Mouse (Mus musculus): ENCODE measurements around the gene Inpp4b. TPM values are rescaled to one million over a fixed set of nuclear protein-coding genes. Genes with fewer than 3 reads are reported as not detected.

The Inpp4b gene
- polyA plus RNA-seq, 1 experiment from 2014 or later, result 6.6 TPM

- H3K4me2 ChIP-seq, result no peak overlapping the region
- H3K9me3 ChIP-seq, result no peaks in the 10 kb centered on the region
- no peaks in the 10 kb centered on the region for H3K27me3 ChIP-seq
- H3K27ac ChIP-seq, result no peak overlapping the region
- no peak for ATAC-seq (ENCODE audit: low FRiP score)
- no peak overlapping the region for H3K4me3 ChIP-seq
- H3K9ac ChIP-seq, result no peak overlapping the region
- H3K36me3 ChIP-seq, result no peaks in the 10 kb centered on the region
- H3K4me1 ChIP-seq (replicated peaks), result no peaks in the 10 kb centered on the region
- 79% methylated on average over 10 of the region's 10 CpGs for WGBS
These were observed 502.0 kb downstream of the Inpp4b start for GRCm38 (mm10) chr8:81844104-81844982.

GRCm38 (mm10) chr8:81847929-81848328 is 505.6 kb downstream of the Inpp4b start:
- 97% methylated on average over 2 of the region's 2 CpGs for WGBS

GRCm38 (mm10) chr8:81849976-81850375 is 507.6 kb downstream of the Inpp4b start:
- H3K9me3 ChIP-seq, result no peaks in the 10 kb centered on the region
- H3K4me3 ChIP-seq, result no peak overlapping the region
- ATAC-seq (ENCODE audit: low FRiP score), result no peak
- H3K9ac ChIP-seq, result no peak overlapping the region
- no peak overlapping the region for H3K4me2 ChIP-seq
- H3K27ac ChIP-seq, result no peak overlapping the region
- H3K36me3 ChIP-seq, result no peaks in the 10 kb centered on the region
- no peaks in the 10 kb centered on the region for H3K4me1 ChIP-seq (replicated peaks)
- 76% methylated on average over 1 of the region's 1 CpGs for WGBS
- H3K27me3 ChIP-seq, result no peaks in the 10 kb centered on the region

More at GRCm38 (mm10) chr8:81847929-81848328, 505.6 kb downstream of the Inpp4b start:
- Histone ChIP-seq H3K4me2 (no peak overlapping the region), H3K27me3 (no peaks in the 10 kb centered on the region), H3K4me3 (no peak overlapping the region), H3K4me1 (replicated peaks) (no peaks in the 10 kb centered on the region), H3K9ac (no peak overlapping the region), H3K27ac (no peak overlapping the region), H3K9me3 (no peaks in the 10 kb centered on the region), H3K36me3 (no peaks in the 10 kb centered on the region)
- no peak for ATAC-seq (ENCODE audit: low FRiP score)

- ATAC-seq (ENCODE audit: low FRiP score), result no peak
These were observed 510.8 kb downstream of the Inpp4b start for GRCm38 (mm10) chr8:81853184-81853583.

GRCm38 (mm10) chr8:81854543-81854942 is 512.2 kb downstream of the Inpp4b start:
- H3K4me2 ChIP-seq, result no peak overlapping the region
- no peaks in the 10 kb centered on the region for H3K9me3 ChIP-seq
- ATAC-seq (ENCODE audit: low FRiP score), result no peak
- H3K4me1 ChIP-seq (replicated peaks), result no peaks in the 10 kb centered on the region
- H3K36me3 ChIP-seq, result no peaks in the 10 kb centered on the region
- H3K4me3 ChIP-seq, result no peak overlapping the region
- no peak overlapping the region for H3K27ac ChIP-seq
- H3K27me3 ChIP-seq, result no peaks in the 10 kb centered on the region
- no peak overlapping the region for H3K9ac ChIP-seq
- WGBS, result 83% methylated on average over 8 of the region's 8 CpGs

More at GRCm38 (mm10) chr8:81853184-81853583, 510.8 kb downstream of the Inpp4b start:
- Histone ChIP-seq H3K4me3 (no peak overlapping the region), H3K27me3 (no peaks in the 10 kb centered on the region), H3K27ac (no peak overlapping the region), H3K9me3 (no peaks in the 10 kb centered on the region), H3K36me3 (no peaks in the 10 kb centered on the region), H3K4me2 (no peak overlapping the region), H3K4me1 (replicated peaks) (no peaks in the 10 kb centered on the region), H3K9ac (no peak overlapping the region)
- WGBS, result 86% methylated on average over 4 of the region's 4 CpGs

- Histone ChIP-seq H3K9me3 (no peaks in the 10 kb centered on the region), H3K36me3 (no peaks in the 10 kb centered on the region), H3K9ac (no peak overlapping the region), H3K27ac (no peak overlapping the region), H3K27me3 (no peaks in the 10 kb centered on the region), H3K4me2 (no peak overlapping the region), H3K4me1 (replicated peaks) (no peaks in the 10 kb centered on the region), H3K4me3 (no peak overlapping the region)
- no peak for ATAC-seq (ENCODE audit: low FRiP score)
- WGBS, result 95% methylated on average over 1 of the region's 1 CpGs
These were observed 512.7 kb downstream of the Inpp4b start for GRCm38 (mm10) chr8:81855009-81855408.

GRCm38 (mm10) chr8:81856120-81856519 is 513.8 kb downstream of the Inpp4b start:
- H3K4me3 ChIP-seq, result no peak overlapping the region
- no peak for ATAC-seq (ENCODE audit: low FRiP score)
- WGBS, result 78% methylated on average over 4 of the region's 4 CpGs
- no peaks in the 10 kb centered on the region for H3K27me3 ChIP-seq
- H3K9ac ChIP-seq, result no peak overlapping the region
- H3K4me1 ChIP-seq (replicated peaks), result no peaks in the 10 kb centered on the region
- no peak overlapping the region for H3K27ac ChIP-seq
- H3K4me2 ChIP-seq, result no peak overlapping the region
- no peaks in the 10 kb centered on the region for H3K36me3 ChIP-seq
- H3K9me3 ChIP-seq, result no peaks in the 10 kb centered on the region

- Histone ChIP-seq H3K36me3 (no peaks in the 10 kb centered on the region), H3K4me3 (no peak overlapping the region), H3K9me3 (no peaks in the 10 kb centered on the region), H3K27me3 (no peaks in the 10 kb centered on the region), H3K27ac (no peak overlapping the region), H3K4me2 (no peak overlapping the region), H3K4me1 (replicated peaks) (no peaks in the 10 kb centered on the region), H3K9ac (no peak overlapping the region)
- ATAC-seq (ENCODE audit: low FRiP score), result no peak
- WGBS, result 73% methylated on average over 6 of the region's 6 CpGs
These were observed 514.3 kb downstream of the Inpp4b start for GRCm38 (mm10) chr8:81856608-81857007.

- no peak for ATAC-seq (ENCODE audit: low FRiP score)
- 96% methylated on average over 4 of the region's 4 CpGs for WGBS
- Histone ChIP-seq H3K27me3 (no peaks in the 10 kb centered on the region), H3K9ac (no peak overlapping the region), H3K4me1 (replicated peaks) (no peaks in the 10 kb centered on the region), H3K4me2 (no peak overlapping the region), H3K36me3 (no peaks in the 10 kb centered on the region), H3K9me3 (no peaks in the 10 kb centered on the region), H3K27ac (no peak overlapping the region), H3K4me3 (no peak overlapping the region)
These were observed 516.0 kb downstream of the Inpp4b start for GRCm38 (mm10) chr8:81858393-81858792.

GRCm38 (mm10) chr8:81859805-81860204 is 517.4 kb downstream of the Inpp4b start:
- no peak for ATAC-seq (ENCODE audit: low FRiP score)
- H3K4me2 ChIP-seq, result no peak overlapping the region
- no peaks in the 10 kb centered on the region for H3K4me1 ChIP-seq (replicated peaks)
- no peaks in the 10 kb centered on the region for H3K36me3 ChIP-seq
- no peak overlapping the region for H3K27ac ChIP-seq
- 47% methylated on average over 1 of the region's 1 CpGs for WGBS
- H3K9ac ChIP-seq, result no peak overlapping the region
- H3K9me3 ChIP-seq, result no peaks in the 10 kb centered on the region
- no peak overlapping the region for H3K4me3 ChIP-seq
- no peaks in the 10 kb centered on the region for H3K27me3 ChIP-seq

- no peak for ATAC-seq (ENCODE audit: low FRiP score)
- H3K9ac ChIP-seq, result no peak overlapping the region
- H3K27me3 ChIP-seq, result no peaks in the 10 kb centered on the region
- no peak overlapping the region for H3K27ac ChIP-seq
- no peaks in the 10 kb centered on the region for H3K36me3 ChIP-seq
- no peaks in the 10 kb centered on the region for H3K9me3 ChIP-seq
- no peak overlapping the region for H3K4me2 ChIP-seq
- WGBS, result 92% methylated on average over 8 of the region's 8 CpGs
- H3K4me1 ChIP-seq (replicated peaks), result no peaks in the 10 kb centered on the region
- no peak overlapping the region for H3K4me3 ChIP-seq
These were observed 519.0 kb downstream of the Inpp4b start for GRCm38 (mm10) chr8:81861311-81861710.

GRCm38 (mm10) chr8:81862738-81863137 is 520.4 kb downstream of the Inpp4b start:
- H3K36me3 ChIP-seq, result no peaks in the 10 kb centered on the region
- H3K4me2 ChIP-seq, result no peak overlapping the region
- no peaks in the 10 kb centered on the region for H3K27me3 ChIP-seq
- H3K4me1 ChIP-seq (replicated peaks), result no peaks in the 10 kb centered on the region
- no peaks in the 10 kb centered on the region for H3K9me3 ChIP-seq
- no peak overlapping the region for H3K27ac ChIP-seq
- H3K9ac ChIP-seq, result no peak overlapping the region
- no peak overlapping the region for H3K4me3 ChIP-seq
- ATAC-seq (ENCODE audit: low FRiP score), result no peak

- no peak overlapping the region for H3K4me3 ChIP-seq
- no peaks in the 10 kb centered on the region for H3K27me3 ChIP-seq
- WGBS, result 94% methylated on average over 2 of the region's 2 CpGs
These were observed 522.0 kb downstream of the Inpp4b start for GRCm38 (mm10) chr8:81864318-81864717.

More at GRCm38 (mm10) chr8:81864318-81864717, 522.0 kb downstream of the Inpp4b start:
- H3K9me3 ChIP-seq, result no peaks in the 10 kb centered on the region
- no peak overlapping the region for H3K27ac ChIP-seq
- ATAC-seq (ENCODE audit: low FRiP score), result no peak
- no peak overlapping the region for H3K9ac ChIP-seq
- no peaks in the 10 kb centered on the region for H3K4me1 ChIP-seq (replicated peaks)
- no peaks in the 10 kb centered on the region for H3K36me3 ChIP-seq
- H3K4me2 ChIP-seq, result no peak overlapping the region
